Mouse (Mus musculus): ENCODE data around the gene Cdk1.

GRCm38 (mm10) chr10:69311867-69312266 is 40.9 kb downstream of the Cdk1 start:
- TF ChIP-seq CTCF (conservative IDR thresholded peaks at IDR 0.05 in 1 of 2, IDR thresholded peaks at IDR 0.05 in 1 of 2; ENCODE audit: low read depth in 2 of 2, low read length in 2 of 2) (no peak), ZMIZ1 (IDR thresholded peaks at IDR 0.05; ENCODE audit: low read depth, low read length) (no peak), SIN3A (IDR thresholded peaks at IDR 0.05; ENCODE audit: low read length) (no peak), ZKSCAN1 (IDR thresholded peaks at IDR 0.05; ENCODE audit: borderline replicate concordance, low read depth, low read length) (no peak), E2F4 (IDR thresholded peaks at IDR 0.05; ENCODE audit: insufficient replicate concordance, low read depth, low read length) (no peak), USF1 (IDR thresholded peaks at IDR 0.05; ENCODE audit: low read depth, low read length) (no peak), RCOR1 (conservative IDR thresholded peaks at IDR 0.05; ENCODE audit: low read depth, low read length) (no peak), POLR2AphosphoS2 (IDR thresholded peaks at IDR 0.05; ENCODE audit: low read depth, low read length) (no peak), POLR2A (IDR thresholded peaks at IDR 0.05; ENCODE audit: low read depth, low read length) (no peak)
